Mouse (Mus musculus): ENCODE results near the gene Mob3b. TPM values are rescaled to one million over a fixed set of nuclear protein-coding genes. Genes with fewer than 3 reads are reported as not detected.

Mob3b gene
- polyA plus RNA-seq, 1 experiment from 2014 or later: 9.7 TPM

- DNase-seq (ENCODE audit: low spot score): no peak
- no peaks in the 10 kb centered on the region for H3K27me3 ChIP-seq (ENCODE audit: control insufficient read depth, insufficient read depth, low read length)
- no peak overlapping the region for H3K9ac ChIP-seq (ENCODE audit: low read length)
- H3K9me3 ChIP-seq (ENCODE audit: control insufficient read depth, low read length): no peaks in the 10 kb centered on the region
- WGBS: 71% methylated on average over 2 of the region's 2 CpGs
- no peaks in the 10 kb centered on the region for H3K4me1 ChIP-seq (ENCODE audit: control insufficient read depth, insufficient read depth, low read length)
- no peak overlapping the region for H3K27ac ChIP-seq (replicated peaks; ENCODE audit: low read depth, low read length)
- no peak overlapping the region for H3K4me3 ChIP-seq (ENCODE audit: low read depth, low read length)
- ATAC-seq (ENCODE audit: insufficient number of reproducible peaks, low FRiP score, low TSS enrichment, low read depth): no peak
- H3K4me2 ChIP-seq (ENCODE audit: low read depth, severe bottlenecking): no peak overlapping the region
- no peaks in the 10 kb centered on the region for H3K36me3 ChIP-seq (ENCODE audit: control insufficient read depth, insufficient read depth, low read length)
Observed at GRCm38 (mm10) chr4:35037824-35038223, 119.5 kb downstream of the Mob3b start.

GRCm38 (mm10) chr4:35034504-35035290 lies 122.6 kb downstream of the Mob3b start:
- no peaks in the 10 kb centered on the region for H3K27me3 ChIP-seq (ENCODE audit: control insufficient read depth, insufficient read depth, low read length)
- peak; percentile 34 for DNase-seq (ENCODE audit: low spot score)
- H3K27ac ChIP-seq (replicated peaks; ENCODE audit: low read depth, low read length): no peak overlapping the region
- H3K4me1 ChIP-seq (ENCODE audit: control insufficient read depth, insufficient read depth, low read length): no peaks in the 10 kb centered on the region
- H3K4me3 ChIP-seq (ENCODE audit: low read depth, low read length): no peak overlapping the region
- H3K9ac ChIP-seq (ENCODE audit: low read length): no peak overlapping the region
- ATAC-seq (ENCODE audit: insufficient number of reproducible peaks, low FRiP score, low TSS enrichment, low read depth): no peak
- no peak overlapping the region for H3K4me2 ChIP-seq (ENCODE audit: low read depth, severe bottlenecking)
- no peaks in the 10 kb centered on the region for H3K36me3 ChIP-seq (ENCODE audit: control insufficient read depth, insufficient read depth, low read length)
- H3K9me3 ChIP-seq (ENCODE audit: control insufficient read depth, low read length): no peaks in the 10 kb centered on the region
- 45% methylated on average over 18 of the region's 18 CpGs for WGBS

- H3K4me2 ChIP-seq (ENCODE audit: low read depth, severe bottlenecking): no peak overlapping the region
- no peak overlapping the region for H3K4me3 ChIP-seq (ENCODE audit: low read depth, low read length)
- no peaks in the 10 kb centered on the region for H3K27me3 ChIP-seq (ENCODE audit: control insufficient read depth, insufficient read depth, low read length)
- H3K4me1 ChIP-seq (ENCODE audit: control insufficient read depth, insufficient read depth, low read length): no peaks in the 10 kb centered on the region
- H3K9me3 ChIP-seq (ENCODE audit: control insufficient read depth, low read length): no peaks in the 10 kb centered on the region
- H3K36me3 ChIP-seq (ENCODE audit: control insufficient read depth, insufficient read depth, low read length): no peaks in the 10 kb centered on the region
- H3K9ac ChIP-seq (ENCODE audit: low read length): no peak overlapping the region
- ATAC-seq (ENCODE audit: insufficient number of reproducible peaks, low FRiP score, low TSS enrichment, low read depth): no peak
- H3K27ac ChIP-seq (replicated peaks; ENCODE audit: low read depth, low read length): no peak overlapping the region
- no peak for DNase-seq (ENCODE audit: low spot score)
- WGBS: 94% methylated on average over 3 of the region's 3 CpGs
Observed at GRCm38 (mm10) chr4:35032758-35033157, 124.5 kb downstream of the Mob3b start.

- no peak for ATAC-seq (ENCODE audit: insufficient number of reproducible peaks, low FRiP score, low TSS enrichment, low read depth)
Observed at GRCm38 (mm10) chr4:35031623-35032022, 125.7 kb downstream of the Mob3b start.

DNA sequence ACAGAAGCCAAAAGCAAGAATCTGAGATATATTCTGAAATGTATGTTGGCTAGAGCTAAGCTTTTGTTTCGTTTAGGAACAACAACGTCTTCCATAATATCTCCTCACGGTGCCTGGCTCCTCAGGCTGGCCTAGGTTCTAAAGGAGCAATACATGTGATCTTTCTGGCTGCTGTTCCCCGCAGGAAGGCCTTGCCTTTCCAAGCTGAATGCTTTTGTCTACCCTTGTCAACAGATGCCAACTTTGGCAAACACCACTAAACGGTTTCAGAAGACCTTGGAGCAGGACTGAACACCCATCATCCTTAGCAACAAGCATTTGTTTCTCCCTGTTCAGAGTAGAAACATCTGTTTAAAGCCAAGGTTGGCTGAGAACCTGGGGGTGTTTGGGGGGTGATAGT lies 126.1 kb downstream of the Mob3b start:
- ATAC-seq (ENCODE audit: insufficient number of reproducible peaks, low FRiP score, low TSS enrichment, low read depth): no peak
- WGBS: 82% methylated on average over 5 of the region's 5 CpGs
- H3K4me2 ChIP-seq (ENCODE audit: low read depth, severe bottlenecking): no peak overlapping the region
- H3K9me3 ChIP-seq (ENCODE audit: control insufficient read depth, low read length): no peaks in the 10 kb centered on the region
- no peak overlapping the region for H3K9ac ChIP-seq (ENCODE audit: low read length)
- H3K27ac ChIP-seq (replicated peaks; ENCODE audit: low read depth, low read length): no peak overlapping the region
- no peaks in the 10 kb centered on the region for H3K27me3 ChIP-seq (ENCODE audit: control insufficient read depth, insufficient read depth, low read length)
- no peak for DNase-seq (ENCODE audit: low spot score)
- H3K36me3 ChIP-seq (ENCODE audit: control insufficient read depth, insufficient read depth, low read length): no peaks in the 10 kb centered on the region
- no peaks in the 10 kb centered on the region for H3K4me1 ChIP-seq (ENCODE audit: control insufficient read depth, insufficient read depth, low read length)
- no peak overlapping the region for H3K4me3 ChIP-seq (ENCODE audit: low read depth, low read length)

More at GRCm38 (mm10) chr4:35031623-35032022, 125.7 kb downstream of the Mob3b start:
- Histone ChIP-seq H3K27ac (replicated peaks; ENCODE audit: low read depth, low read length) (no peak overlapping the region), H3K27me3 (ENCODE audit: control insufficient read depth, insufficient read depth, low read length) (no peaks in the 10 kb centered on the region), H3K9me3 (ENCODE audit: control insufficient read depth, low read length) (no peaks in the 10 kb centered on the region), H3K9ac (ENCODE audit: low read length) (no peak overlapping the region), H3K4me2 (ENCODE audit: low read depth, severe bottlenecking) (no peak overlapping the region), H3K4me1 (ENCODE audit: control insufficient read depth, insufficient read depth, low read length) (no peaks in the 10 kb centered on the region), H3K36me3 (ENCODE audit: control insufficient read depth, insufficient read depth, low read length) (no peaks in the 10 kb centered on the region), H3K4me3 (ENCODE audit: low read depth, low read length) (no peak overlapping the region)
- WGBS: 42% methylated on average over 3 of the region's 3 CpGs
- DNase-seq (ENCODE audit: low spot score): no peak

DNA sequence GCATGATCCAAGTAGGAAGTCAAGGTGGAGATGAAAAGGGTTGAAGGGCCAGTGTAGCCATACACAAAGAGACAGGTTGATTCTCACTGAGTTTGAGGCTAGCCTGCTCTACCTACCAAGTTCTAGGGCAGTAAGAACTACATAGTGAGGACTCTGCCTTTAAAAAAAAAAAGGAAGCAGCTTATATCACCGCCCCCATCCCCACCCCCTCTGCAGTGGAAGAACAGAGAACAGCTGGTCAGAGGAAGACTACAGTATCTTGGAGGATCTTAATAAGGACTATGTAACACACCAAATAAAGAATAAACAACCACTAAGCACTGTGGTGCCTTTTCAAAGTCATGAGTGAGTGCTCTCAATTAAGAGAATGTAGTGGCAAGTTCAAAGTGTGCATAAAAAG lies 138.9 kb downstream of the Mob3b start:
- no peak for ATAC-seq (ENCODE audit: insufficient number of reproducible peaks, low FRiP score, low TSS enrichment, low read depth)
- H3K9me3 ChIP-seq (ENCODE audit: control insufficient read depth, low read length): no peaks in the 10 kb centered on the region
- WGBS: 76% methylated on average over 1 of the region's 1 CpGs

GRCm38 (mm10) chr4:35012401-35013307 lies 144.6 kb downstream of the Mob3b start:
- no peak overlapping the region for H3K4me2 ChIP-seq (ENCODE audit: low read depth, severe bottlenecking)

More for the DNA sequence above, 138.9 kb downstream of the Mob3b start:
- Histone ChIP-seq H3K36me3 (ENCODE audit: control insufficient read depth, insufficient read depth, low read length) (no peaks in the 10 kb centered on the region), H3K27me3 (ENCODE audit: control insufficient read depth, insufficient read depth, low read length) (no peaks in the 10 kb centered on the region), H3K27ac (replicated peaks; ENCODE audit: low read depth, low read length) (no peak overlapping the region), H3K4me2 (ENCODE audit: low read depth, severe bottlenecking) (no peak overlapping the region), H3K4me3 (ENCODE audit: low read depth, low read length) (no peak overlapping the region), H3K9ac (ENCODE audit: low read length) (no peak overlapping the region), H3K4me1 (ENCODE audit: control insufficient read depth, insufficient read depth, low read length) (no peaks in the 10 kb centered on the region)
- no peak for DNase-seq (ENCODE audit: low spot score)

GRCm38 (mm10) chr4:35006541-35007260 lies 150.6 kb downstream of the Mob3b start:
- Histone ChIP-seq H3K9me3 (ENCODE audit: control insufficient read depth, low read length) (no peaks in the 10 kb centered on the region), H3K4me1 (ENCODE audit: control insufficient read depth, insufficient read depth, low read length) (peaks cover 12% of the 10 kb centered on the region), H3K27me3 (ENCODE audit: control insufficient read depth, insufficient read depth, low read length) (0 out of 2 replicates have a peak, but pooled peaks cover 3% of the 10 kb centered on the region), H3K27ac (replicated peaks; ENCODE audit: low read depth, low read length) (no peak overlapping the region), H3K4me3 (ENCODE audit: low read depth, low read length) (no peak overlapping the region), H3K36me3 (ENCODE audit: control insufficient read depth, insufficient read depth, low read length) (no peaks in the 10 kb centered on the region), H3K4me2 (ENCODE audit: low read depth, severe bottlenecking) (no peak overlapping the region), H3K9ac (ENCODE audit: low read length) (no peak overlapping the region)
- WGBS: 34% methylated on average over 11 of the region's 11 CpGs
- ATAC-seq (ENCODE audit: insufficient number of reproducible peaks, low FRiP score, low TSS enrichment, low read depth): no peak
- no peak for DNase-seq (ENCODE audit: low spot score)

More at GRCm38 (mm10) chr4:35012401-35013307, 144.6 kb downstream of the Mob3b start:
- Histone ChIP-seq H3K4me1 (ENCODE audit: control insufficient read depth, insufficient read depth, low read length) (no peaks in the 10 kb centered on the region; the same call in 1 of the 2 replicates), H3K9me3 (ENCODE audit: control insufficient read depth, low read length) (no peaks in the 10 kb centered on the region), H3K36me3 (ENCODE audit: control insufficient read depth, insufficient read depth, low read length) (no peaks in the 10 kb centered on the region), H3K27ac (replicated peaks; ENCODE audit: low read depth, low read length) (no peak overlapping the region), H3K4me3 (ENCODE audit: low read depth, low read length) (no peak overlapping the region), H3K27me3 (ENCODE audit: control insufficient read depth, insufficient read depth, low read length) (0 out of 2 replicates have a peak, but pooled peaks cover 3% of the 10 kb centered on the region), H3K9ac (ENCODE audit: low read length) (no peak overlapping the region)
- DNase-seq (ENCODE audit: low spot score): peak; percentile 43
- no peak; the same call in 1 of the 2 replicates for ATAC-seq (ENCODE audit: insufficient number of reproducible peaks, low FRiP score, low TSS enrichment, low read depth)
- 11% methylated on average over 10 of the region's 10 CpGs for WGBS
